Mouse (Mus musculus): ENCODE results near the gene Mylip.

Gene Mylip

DNA sequence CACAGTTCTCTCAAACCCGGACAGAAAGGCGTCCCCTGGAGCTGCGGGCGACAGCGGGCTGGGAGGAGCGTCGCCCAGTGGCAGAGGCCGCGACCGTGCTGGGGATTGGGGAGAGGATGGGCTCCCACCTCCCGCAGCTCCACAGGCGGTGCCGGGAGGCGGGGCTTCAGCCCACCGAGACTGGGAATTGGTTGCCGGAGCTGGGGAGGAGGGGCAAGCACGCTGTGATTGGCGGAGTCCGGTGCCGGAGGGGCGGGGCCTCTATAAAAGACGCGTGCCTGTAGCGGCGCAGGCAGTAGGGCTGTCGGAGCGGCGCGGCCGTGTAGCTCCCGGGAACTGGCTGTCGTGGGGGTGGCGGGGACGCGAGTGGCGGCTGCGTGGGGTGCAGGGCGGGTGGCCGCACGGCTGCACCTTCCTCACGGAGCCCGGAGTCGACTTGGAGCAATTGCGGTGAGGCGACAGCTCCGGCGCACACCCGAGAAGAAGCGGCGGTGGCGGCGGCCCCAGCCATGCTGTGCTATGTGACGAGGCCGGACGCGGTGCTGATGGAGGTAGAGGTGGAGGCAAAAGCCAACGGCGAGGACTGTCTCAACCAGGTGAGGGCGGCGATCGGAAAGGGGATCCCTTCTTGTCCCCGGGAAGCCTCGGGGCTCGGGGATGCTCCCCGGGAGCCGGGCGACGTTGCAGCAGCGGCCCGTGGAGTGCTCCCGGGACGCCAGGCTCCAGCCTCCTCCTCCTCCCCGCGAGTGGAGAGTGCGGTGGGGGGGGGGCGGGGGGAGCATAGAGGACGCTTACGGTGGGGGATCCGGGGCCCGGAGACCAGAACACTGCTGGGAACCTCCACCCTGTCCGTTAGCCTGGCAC is at the start of gene Mylip:
Gene Mylip, plus strand, starts transcription at position 295 of the 864 bp plus-strand sequence.
- peak; percentile 99 for DNase-seq

DNA sequence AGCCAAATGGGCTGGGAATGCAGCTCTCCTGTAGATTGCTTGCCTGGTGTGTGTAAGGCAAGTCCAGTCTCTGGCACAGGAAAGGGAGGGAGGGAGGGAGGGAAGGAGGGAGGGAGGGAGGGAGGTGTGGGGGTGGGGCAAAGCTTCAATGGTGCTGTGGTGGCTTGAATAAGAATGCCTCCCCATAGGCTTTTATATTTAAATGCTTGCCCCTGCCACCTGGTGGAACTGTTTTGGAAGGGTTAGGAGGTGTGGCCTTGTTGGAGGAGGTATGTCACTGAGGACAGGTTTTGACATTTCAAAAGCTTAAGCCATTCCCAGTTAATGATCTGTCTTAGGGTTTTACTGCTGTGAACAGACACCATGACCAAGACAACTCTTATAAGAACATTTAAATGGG is 47.6 kb upstream of the Mylip start:
- no peak for DNase-seq

DNA sequence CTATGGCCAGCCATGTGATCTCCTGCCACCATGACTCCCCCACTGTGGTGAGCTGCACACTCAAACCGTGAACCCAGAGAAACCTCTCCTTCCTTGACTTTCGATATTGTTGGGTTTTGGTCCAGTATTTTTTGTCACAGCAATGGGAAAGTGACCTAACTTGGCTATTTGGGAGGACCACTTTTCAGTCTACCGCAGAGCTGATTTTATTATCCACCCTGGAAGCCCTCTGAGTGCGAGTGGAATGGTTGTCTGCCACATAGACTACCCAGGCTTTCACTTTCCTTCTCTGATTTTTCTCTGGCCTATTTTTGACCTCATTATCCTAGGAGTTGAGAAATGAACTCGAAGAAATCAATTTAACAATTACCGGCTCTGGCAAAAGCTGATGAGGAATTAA is 46.0 kb upstream of the Mylip start:
- no peak for DNase-seq

- DNase-seq = no peak
These were observed 45.6 kb upstream of the Mylip start for GRCm38 (mm10) chr13:45343966-45344365.

- no peak for DNase-seq
These were observed 43.9 kb upstream of the Mylip start for GRCm38 (mm10) chr13:45345471-45346159.

GRCm38 (mm10) chr13:45351483-45351882 is 38.1 kb upstream of the Mylip start:
- no peak for DNase-seq

GRCm38 (mm10) chr13:45354824-45355223 is 34.7 kb upstream of the Mylip start:
- no peak for DNase-seq

DNA sequence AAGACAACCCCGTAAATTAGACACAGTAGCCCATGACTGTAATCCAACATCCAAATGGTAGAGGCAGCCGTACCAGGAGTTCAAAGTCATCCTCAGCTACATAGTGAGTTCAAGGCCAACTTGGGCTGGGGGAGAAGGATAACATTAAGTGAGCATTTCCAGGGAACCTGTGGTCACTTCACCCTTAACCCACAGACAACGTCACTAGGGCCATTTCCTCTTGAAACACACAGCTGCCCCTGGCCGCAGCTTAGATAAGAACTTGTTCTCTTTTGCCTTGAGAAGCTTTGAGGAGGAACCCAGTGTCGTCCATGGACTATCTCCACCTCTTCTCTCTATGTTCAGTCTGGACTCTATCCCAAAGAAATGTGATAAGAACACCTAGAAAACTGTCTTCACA is 31.3 kb upstream of the Mylip start:
- DNase-seq = no peak

GRCm38 (mm10) chr13:45358676-45359323 is 30.7 kb upstream of the Mylip start:
- DNase-seq = no peak

DNA sequence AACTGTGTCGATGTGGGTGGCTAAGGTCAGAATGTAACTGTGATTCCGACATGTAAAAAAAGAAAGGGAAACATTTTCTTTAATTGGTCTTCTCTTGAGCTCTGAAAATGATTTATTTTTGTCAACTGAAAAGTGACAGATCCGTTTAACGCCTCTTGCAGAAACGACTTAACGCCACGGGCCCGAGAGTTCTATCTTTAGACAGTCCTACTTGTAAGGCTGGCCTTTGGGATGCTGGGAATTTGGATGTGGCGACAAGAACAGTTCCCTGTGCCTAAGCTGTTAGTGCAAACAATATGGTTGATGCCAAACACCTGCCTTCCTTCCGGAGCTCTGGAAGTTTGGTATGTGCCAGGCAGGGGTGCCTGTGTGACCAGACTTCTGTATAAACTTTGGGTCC is 23.8 kb upstream of the Mylip start:
- no peak for DNase-seq

DNA sequence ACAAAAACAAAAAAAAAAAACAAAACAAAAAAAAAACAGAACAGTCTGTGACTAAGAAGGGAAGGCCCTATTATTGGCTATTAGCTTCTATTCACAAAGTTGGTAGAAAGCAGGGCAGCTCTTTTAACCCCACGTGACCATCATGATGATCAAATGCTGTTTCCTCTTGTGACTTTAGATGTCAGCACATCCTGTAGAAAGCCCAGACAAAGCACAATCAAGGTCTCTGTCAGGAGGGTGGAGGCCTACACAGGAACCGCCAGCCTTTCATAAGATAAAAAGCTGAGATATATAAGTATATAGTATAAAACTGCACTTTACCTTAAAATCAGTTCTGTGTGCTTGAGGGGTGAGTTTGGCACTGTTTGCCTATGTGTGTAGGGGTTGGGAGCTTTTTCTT is 17.9 kb upstream of the Mylip start:
- no peak for DNase-seq

DNA sequence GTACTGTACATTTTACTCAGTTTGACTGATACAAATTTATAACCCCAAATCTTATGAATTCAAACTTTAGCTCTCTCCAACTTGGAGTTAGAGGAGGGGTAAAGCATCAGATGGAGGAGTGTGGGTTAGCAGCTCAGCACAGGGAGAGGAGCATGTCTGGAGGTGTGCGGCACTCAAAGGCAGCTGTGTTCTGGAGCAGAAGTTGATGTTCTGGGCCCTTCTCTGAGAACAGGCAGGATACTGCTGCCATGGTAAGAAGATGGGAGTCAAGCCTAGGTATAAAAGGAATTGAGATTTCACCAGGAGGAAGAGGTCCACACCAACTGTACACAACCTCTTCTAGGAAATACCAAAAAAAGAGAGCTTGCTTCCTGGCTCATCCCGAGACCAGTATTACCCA is 17.1 kb upstream of the Mylip start:
- no peak for DNase-seq

GRCm38 (mm10) chr13:45374846-45375245 is 14.7 kb upstream of the Mylip start:
- no peak for DNase-seq

- DNase-seq = no peak
These were observed 7.3 kb upstream of the Mylip start for GRCm38 (mm10) chr13:45382208-45382607.

GRCm38 (mm10) chr13:45384636-45385035 is 4.9 kb upstream of the Mylip start:
- DNase-seq = no peak

DNA sequence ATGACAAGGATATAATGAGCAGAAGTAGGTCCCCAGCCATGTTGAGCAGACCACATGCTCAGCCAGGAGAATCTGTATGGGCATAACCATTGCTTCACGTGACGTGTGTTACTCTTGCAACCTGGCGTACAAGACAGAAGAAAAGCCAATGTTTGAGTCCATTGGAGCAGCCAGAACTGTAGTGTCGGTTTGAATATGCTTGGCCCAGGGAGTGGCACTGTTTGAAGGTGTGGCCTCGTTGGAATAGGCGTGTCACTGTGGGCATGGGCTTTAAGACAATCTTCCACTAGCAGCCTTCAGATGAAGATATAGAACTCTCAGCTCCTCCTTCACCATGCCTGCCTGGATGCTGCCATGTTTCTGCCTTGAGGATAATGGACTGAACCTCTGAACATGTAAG is 4.0 kb upstream of the Mylip start:
- no peak for DNase-seq

GRCm38 (mm10) chr13:45386253-45386652 is 3.3 kb upstream of the Mylip start:
- DNase-seq = no peak

DNA sequence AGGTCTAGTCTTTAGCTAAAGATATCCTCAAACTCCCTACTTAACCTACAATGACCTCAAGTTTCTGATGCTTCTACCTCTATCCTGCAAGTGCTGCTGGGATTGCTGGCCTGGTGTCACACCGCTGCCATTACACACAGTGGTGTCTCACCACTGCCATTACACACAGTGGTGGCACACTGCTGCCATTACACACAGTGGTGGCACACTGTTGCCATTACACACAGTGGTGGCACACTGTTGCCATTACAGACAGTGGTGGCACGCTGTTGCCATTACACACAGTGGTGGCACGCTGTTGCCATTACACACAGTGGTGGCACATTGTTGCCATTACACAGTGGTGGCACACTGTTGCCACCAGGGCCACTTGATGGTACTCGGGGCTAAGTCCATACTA is 2.3 kb upstream of the Mylip start:
- no peak for DNase-seq

GRCm38 (mm10) chr13:45388254-45388805 is 1.2 kb upstream of the Mylip start:
- DNase-seq = no peak

GRCm38 (mm10) chr13:45388889-45389288 is 653 bp upstream of the Mylip start:
- no peak for DNase-seq

DNA sequence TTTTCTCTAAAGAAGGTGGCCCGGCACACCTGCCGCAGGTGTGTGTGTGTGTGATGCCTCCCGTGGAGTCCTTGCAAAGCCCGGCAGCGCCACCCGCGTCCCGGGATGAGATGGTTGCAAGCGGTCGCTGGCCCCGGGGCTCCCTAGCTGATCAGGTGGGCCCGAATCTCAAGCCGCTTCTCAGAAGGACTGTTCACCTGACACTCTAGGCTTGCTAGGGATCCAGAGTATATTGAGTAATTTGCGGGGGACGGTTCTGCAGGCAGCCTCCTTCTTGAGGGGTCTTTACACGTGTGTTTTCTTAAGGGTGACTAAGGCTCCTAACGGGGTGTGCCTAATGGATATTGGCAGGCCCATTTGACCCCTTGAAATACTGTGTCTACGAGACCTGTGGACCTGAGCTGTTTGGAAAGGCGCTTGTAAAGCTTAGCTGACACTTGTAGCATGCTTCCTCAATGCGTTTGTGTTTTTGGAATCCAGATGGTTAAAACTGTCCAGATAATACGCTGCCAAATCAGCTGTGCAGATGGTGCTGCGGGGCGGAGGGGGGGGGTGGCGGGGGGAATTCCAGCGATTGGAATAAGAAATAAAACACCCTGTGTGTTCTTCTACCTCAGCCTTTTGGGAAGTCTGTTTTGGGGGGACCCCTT is 895 bp downstream of the Mylip start:
- peak; percentile 53 to 55 for DNase-seq

DNA sequence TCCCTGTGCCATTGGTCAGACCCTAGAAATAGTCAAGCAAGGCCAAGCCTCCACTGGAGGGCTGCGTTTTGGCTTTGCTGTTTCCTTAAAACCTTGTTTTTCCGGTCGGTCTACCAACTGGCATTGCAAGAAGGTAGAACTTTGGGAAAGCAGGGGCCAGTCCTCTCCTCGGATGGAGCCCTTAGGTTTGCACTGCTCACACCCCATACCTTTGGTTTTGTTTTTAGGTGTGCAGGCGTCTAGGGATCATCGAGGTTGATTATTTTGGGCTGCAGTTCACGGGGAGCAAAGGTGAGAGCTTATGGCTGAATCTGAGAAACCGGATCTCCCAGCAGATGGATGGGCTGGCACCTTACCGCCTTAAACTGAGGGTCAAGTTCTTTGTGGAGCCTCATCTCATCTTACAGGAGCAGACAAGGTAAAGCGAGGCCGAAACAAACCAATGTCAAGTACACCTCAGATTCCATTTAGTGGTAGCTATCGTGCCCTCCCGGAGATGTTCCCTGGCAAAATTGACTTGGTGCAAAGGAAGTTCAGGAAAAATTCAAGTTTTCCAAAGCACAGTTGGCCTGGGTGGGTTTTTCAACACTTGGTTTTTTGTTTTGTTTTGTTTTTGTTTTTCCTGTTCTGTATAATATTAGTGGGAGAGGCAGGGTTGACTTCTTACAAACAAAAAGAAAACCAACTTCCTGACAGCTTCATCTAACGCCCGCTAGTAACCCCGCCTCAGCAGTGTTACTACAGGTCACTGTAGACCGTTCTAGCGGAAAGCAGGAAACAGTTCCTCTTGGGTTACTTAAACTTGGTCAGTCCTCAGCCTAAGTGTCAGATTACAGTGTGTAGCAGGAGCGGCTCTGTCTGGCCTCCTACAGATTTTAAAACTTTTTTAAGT is 1.7 kb downstream of the Mylip start:
- no peak for DNase-seq
